Mouse (Mus musculus) liver, postnatal 0 days (tissue): Measurements from ENCODE around the gene Susd4. TPM values are rescaled to one million over a fixed set of nuclear protein-coding genes. Genes with fewer than 3 reads are reported as not detected.

Source experiments
- ATAC-seq: fragments of 200-750 bp; cut with Nextera tagmentation; 2 replicates; pipeline ENCODE4 v1.8.0; 2017; ENCODE audit warnings: mild to moderate bottlenecking, moderate library complexity
- DNase-seq: peaks from one replicate; pipeline ENCODE4 v3.0.0-alpha.2; 2016
- H3K27ac ChIP-seq: fragments of 300-500 bp; sonication (generic); 2 replicates; pipeline ENCODE4 v1.5.1; 2014; ENCODE audit warnings: antibody characterized with exemption, moderate library complexity, mild to moderate bottlenecking, low read depth
- H3K27me3 ChIP-seq: fragments of 300-500 bp; sonication (generic); 2 replicates; pipeline ENCODE4 v1.6.1; 2014; ENCODE audit warnings: low read length, control low read depth, mixed read lengths; ENCODE audit not compliant: insufficient read depth
- H3K36me3 ChIP-seq: fragments of 300-500 bp; sonication (generic); replicated peaks from 2 replicates; pipeline ENCODE4 v1.6.1; 2014; ENCODE audit warnings: mild to moderate bottlenecking, control low read depth, low read length, moderate library complexity, mixed read lengths; ENCODE audit not compliant: insufficient read depth
- H3K4me1 ChIP-seq: fragments of 300-500 bp; sonication (generic); 2 replicates; pipeline ENCODE4 v1.6.1; 2014; ENCODE audit warnings: antibody characterized with exemption, mild to moderate bottlenecking, control low read depth; ENCODE audit not compliant: insufficient read depth
- H3K4me2 ChIP-seq: fragments of 300-500 bp; sonication (generic); 2 replicates; pipeline ENCODE4 v1.6.1; 2014; ENCODE audit warnings: low read depth, mild to moderate bottlenecking, low read length, moderate library complexity, mixed read lengths
- H3K4me3 ChIP-seq: fragments of 300-500 bp; sonication (generic); 2 replicates; pipeline ENCODE4 v1.5.1; 2014; ENCODE audit warnings: low read depth, low read length
- H3K9ac ChIP-seq: fragments of 300-500 bp; sonication (generic); replicated peaks from 2 replicates; pipeline ENCODE4 v1.6.1; 2014; ENCODE audit warnings: mild to moderate bottlenecking, moderate library complexity
- H3K9me3 ChIP-seq: fragments of 300-500 bp; sonication (generic); 2 replicates; pipeline ENCODE4 v1.6.1; 2016; ENCODE audit warnings: mild to moderate bottlenecking, control low read depth, low read length, mixed read lengths
- CTCF ChIP-seq: sonication (generic); IDR thresholded peaks from 2 replicates; pipeline ENCODE4 v1.5.1; 2016; ENCODE audit warnings: antibody characterized with exemption, low read depth
- EP300 ChIP-seq: IDR thresholded peaks from 2 replicates; pipeline ENCODE4 v1.6.1; 2016; ENCODE audit warnings: antibody characterized with exemption, low read depth, mild to moderate bottlenecking
- WGBS: fragments of 180-500 bp; shearing (Covaris S2); extraction: QIAGEN DNeasy Blood & Tissue Kit; methylation state at CpG from one replicate; pipeline ENCODE4 v1.1.7; 2014; ENCODE audit not compliant: insufficient replicate concordance; 5-methylcytosine and 5-hydroxymethylcytosine counted together
- polyA plus RNA-seq: library from polyadenylated mRNA; unstranded; fragments of >200 nt; fragmentation: Nextera tagmentation; extraction: Ambion mirVana; gene quantifications from 2 replicates; pipeline ENCODE4 v1.2.1, GENCODE M21; 2015

Susd4 gene
- polyA plus RNA-seq, 1 experiment from 2014 or later: 1.9 TPM

DNA sequence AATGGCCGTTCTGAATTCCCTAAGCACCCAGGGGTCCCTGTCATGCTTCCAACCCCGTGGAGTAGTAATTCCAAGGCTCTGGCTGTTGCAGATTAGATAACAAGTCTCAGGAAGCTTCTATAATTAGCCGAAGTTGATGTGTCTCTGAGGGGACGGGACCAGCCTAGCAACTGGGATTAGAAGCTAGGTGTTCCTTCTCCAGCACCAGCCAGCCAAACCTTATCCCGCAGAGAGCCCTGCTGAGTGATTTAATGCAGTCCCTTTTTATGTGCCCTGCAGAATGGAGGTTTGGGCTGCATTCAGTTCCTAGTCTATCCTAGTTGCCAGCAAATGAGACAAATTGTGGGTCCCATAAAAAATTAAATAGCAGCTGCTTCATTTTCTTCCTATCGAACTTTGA lies 54.0 kb downstream of the Susd4 start:
- Histone ChIP-seq H3K4me2 (no peak overlapping the region), H3K4me3 (no peak overlapping the region), H3K9me3 (no peaks in the 10 kb centered on the region), H3K4me1 (no peaks in the 10 kb centered on the region), H3K27me3 (no peaks in the 10 kb centered on the region), H3K27ac (no peak overlapping the region), H3K36me3 (no peaks in the 10 kb centered on the region), H3K9ac (no peak overlapping the region)
- DNase-seq (no peak), ATAC-seq (no peak)
- TF ChIP-seq CTCF (no peak), EP300 (no peak)
- 27% methylated on average over 6 of the region's 6 CpGs for WGBS

DNA sequence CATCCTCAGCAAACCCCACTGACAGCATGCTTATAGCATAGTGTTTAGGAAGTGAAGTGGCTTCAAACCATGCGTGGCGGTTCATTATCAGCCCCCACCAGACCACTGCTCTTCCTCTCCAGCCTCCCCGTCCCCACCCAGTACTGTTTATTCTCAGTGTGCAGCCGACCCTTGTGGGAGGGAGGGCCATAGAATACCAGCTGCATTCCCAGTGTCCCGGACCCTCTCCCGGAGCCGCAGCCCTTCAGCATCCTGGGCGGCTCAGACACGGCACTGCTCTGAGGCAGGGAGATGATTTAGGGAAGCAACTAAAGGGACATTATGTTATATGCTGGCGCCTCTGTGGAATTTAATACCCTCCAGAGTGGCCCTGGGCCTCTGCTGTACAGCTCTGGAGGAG lies 55.3 kb downstream of the Susd4 start:
- 25% methylated on average over 10 of the region's 10 CpGs for WGBS
- no peak overlapping the region for H3K4me2 ChIP-seq
- TF ChIP-seq EP300: no peak
- no peak for TF ChIP-seq CTCF
- H3K9me3 ChIP-seq: no peaks in the 10 kb centered on the region
- no peak overlapping the region for H3K27ac ChIP-seq
- no peak overlapping the region for H3K9ac ChIP-seq
- no peaks in the 10 kb centered on the region for H3K4me1 ChIP-seq
- no peak for ATAC-seq
- no peaks in the 10 kb centered on the region for H3K27me3 ChIP-seq
- H3K4me3 ChIP-seq: no peak overlapping the region
- H3K36me3 ChIP-seq: no peaks in the 10 kb centered on the region
- no peak for DNase-seq

DNA sequence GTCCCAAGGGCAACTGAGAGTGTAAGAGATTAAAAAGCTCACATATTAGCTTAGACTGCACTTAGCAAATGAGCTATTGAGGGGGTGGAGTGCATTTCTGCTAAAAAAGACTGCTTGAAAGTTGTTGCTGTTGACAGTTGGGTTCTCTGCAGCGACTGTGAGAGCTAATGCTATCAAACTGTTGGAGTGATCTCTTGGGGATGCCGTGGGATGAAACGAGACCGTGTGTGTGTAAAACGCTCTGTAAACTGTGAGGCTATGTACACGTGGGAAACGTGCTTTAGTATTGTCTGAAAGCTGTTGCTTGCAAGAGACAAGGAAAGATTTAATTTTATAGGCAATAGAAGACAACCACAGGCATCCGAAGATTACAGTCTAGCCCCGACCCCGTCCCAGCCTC lies 59.1 kb downstream of the Susd4 start:
- Histone ChIP-seq H3K36me3 (no peaks in the 10 kb centered on the region), H3K27ac (no peak overlapping the region), H3K9ac (no peak overlapping the region), H3K9me3 (no peaks in the 10 kb centered on the region), H3K4me1 (no peaks in the 10 kb centered on the region), H3K4me3 (no peak overlapping the region), H3K4me2 (no peak overlapping the region), H3K27me3 (no peaks in the 10 kb centered on the region)
- TF ChIP-seq CTCF (no peak), EP300 (no peak)
- WGBS: 74% methylated on average over 10 of the region's 10 CpGs
- ATAC-seq (no peak), DNase-seq (no peak)

DNA sequence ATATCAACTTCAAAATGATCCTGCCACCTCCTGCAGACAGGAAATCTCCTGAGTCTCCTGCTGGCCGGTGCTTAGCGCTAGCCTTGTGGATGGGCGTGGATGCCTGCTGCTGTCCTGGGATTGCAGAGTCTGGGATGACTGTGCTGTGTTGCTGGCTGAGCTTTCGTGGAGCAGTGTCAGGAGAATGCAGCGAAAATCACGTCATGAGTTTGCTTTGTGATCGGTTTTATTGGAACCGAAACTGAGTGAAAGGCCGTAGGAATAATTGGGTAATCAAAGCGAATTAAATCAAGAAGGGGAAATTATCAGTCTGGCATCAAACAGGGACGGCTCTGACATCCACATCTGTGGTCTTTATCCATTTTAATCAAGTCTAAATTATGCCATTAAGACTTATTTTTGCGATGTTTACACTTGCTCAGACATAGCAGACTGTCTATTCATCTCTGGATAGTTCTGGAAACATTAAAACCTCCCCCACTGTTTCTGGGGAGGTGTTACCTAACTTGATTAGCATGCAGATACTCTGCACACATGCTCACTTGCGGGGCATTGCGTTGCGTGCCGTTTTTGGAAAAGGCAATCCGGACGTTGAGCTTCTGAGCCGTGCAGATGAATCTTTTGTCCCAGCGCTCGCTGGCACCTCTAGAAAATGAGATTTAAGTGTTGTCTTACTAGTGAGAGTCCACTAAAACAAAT lies 60.2 kb downstream of the Susd4 start:
- WGBS: 75% methylated on average over 21 of the region's 21 CpGs

DNA sequence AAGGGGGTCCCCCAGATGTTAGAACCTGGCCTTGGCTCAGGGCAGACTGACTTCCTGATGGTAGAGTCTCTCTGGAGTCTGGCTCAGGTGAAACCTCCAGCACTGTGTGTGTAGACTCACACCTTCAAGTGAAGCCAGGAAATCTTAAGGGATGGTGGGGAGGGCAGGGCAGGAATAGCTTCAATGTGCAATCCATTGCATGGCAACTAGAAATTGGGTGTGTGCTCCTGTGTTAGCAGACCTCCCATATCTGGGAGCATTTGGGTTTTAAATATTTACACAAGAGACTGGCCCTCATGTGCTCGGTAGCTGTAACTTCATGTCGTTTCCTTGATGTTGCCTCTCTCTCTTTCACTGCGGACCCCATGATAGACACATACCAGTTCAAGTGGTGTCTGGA lies 62.9 kb downstream of the Susd4 start:
- H3K27ac ChIP-seq: no peak overlapping the region
- no peak overlapping the region for H3K9ac ChIP-seq
- no peaks in the 10 kb centered on the region for H3K4me1 ChIP-seq
- no peaks in the 10 kb centered on the region for H3K27me3 ChIP-seq
- TF ChIP-seq EP300 (no peak), CTCF (no peak)
- ATAC-seq: no peak
- no peaks in the 10 kb centered on the region for H3K36me3 ChIP-seq
- no peak overlapping the region for H3K4me2 ChIP-seq
- WGBS: 56% methylated on average over 3 of the region's 3 CpGs
- DNase-seq: no peak
- no peaks in the 10 kb centered on the region for H3K9me3 ChIP-seq
- H3K4me3 ChIP-seq: no peak overlapping the region

More for the DNA sequence above, 60.2 kb downstream of the Susd4 start:
- H3K36me3 ChIP-seq: no peaks in the 10 kb centered on the region
- H3K4me2 ChIP-seq: no peak overlapping the region
- no peaks in the 10 kb centered on the region for H3K9me3 ChIP-seq
- no peak overlapping the region for H3K27ac ChIP-seq
- H3K9ac ChIP-seq: no peak overlapping the region
- H3K27me3 ChIP-seq: no peaks in the 10 kb centered on the region
- ATAC-seq (no peak), DNase-seq (no peak)
- H3K4me3 ChIP-seq: no peak overlapping the region
- H3K4me1 ChIP-seq: no peaks in the 10 kb centered on the region
- no peak for TF ChIP-seq EP300
- no peak for TF ChIP-seq CTCF

DNA sequence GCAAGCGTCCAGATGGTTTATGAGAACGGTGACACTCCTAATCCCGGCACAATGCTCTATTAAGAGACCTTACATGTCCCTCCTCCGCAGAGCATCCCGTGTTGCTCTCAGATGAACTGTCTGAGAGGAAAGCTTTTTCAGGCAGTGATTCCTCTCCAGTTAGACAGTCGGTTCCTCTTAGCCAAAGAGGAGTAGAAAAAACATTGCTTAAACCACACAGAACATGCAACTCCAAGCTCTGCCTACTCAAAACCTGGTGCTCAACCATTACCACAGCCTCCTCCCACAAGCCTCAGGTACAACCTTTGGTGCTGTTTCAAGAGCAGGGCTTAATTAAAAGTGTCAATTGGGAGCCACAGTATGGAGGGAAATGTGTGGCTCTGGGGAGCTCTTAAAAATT lies 74.4 kb downstream of the Susd4 start:
- no peak for ATAC-seq
- H3K27me3 ChIP-seq: no peaks in the 10 kb centered on the region
- no peak overlapping the region for H3K4me3 ChIP-seq
- no peak overlapping the region for H3K9ac ChIP-seq
- H3K4me2 ChIP-seq: no peak overlapping the region
- no peak for DNase-seq
- no peak for TF ChIP-seq CTCF
- TF ChIP-seq EP300: no peak
- no peaks in the 10 kb centered on the region for H3K9me3 ChIP-seq
- no peaks in the 10 kb centered on the region for H3K36me3 ChIP-seq
- H3K4me1 ChIP-seq: no peaks in the 10 kb centered on the region
- no peak overlapping the region for H3K27ac ChIP-seq
- 73% methylated on average over 6 of the region's 6 CpGs for WGBS
